Mouse (Mus musculus) embryonic fibroblast, embryonic 13.5 days (primary cell): ENCODE measurements around the gene Srarp. TPM values are rescaled to one million over a fixed set of nuclear protein-coding genes. Genes with fewer than 3 reads are reported as not detected.
A peak's percentile ranks its signal among the peaks of the same experiment; 100 is the strongest.

ENCODE experiments used
- H3K27ac ChIP-seq: 2 replicates; pipeline ENCODE4 v1.5.1; 2012; ENCODE audit warnings: low read length, control low read depth, inconsistent platforms; ENCODE audit not compliant: insufficient read depth
- H3K4me1 ChIP-seq: 2 replicates; pipeline ENCODE4 v1.6.1; 2011; ENCODE audit warnings: low read length; ENCODE audit not compliant: control insufficient read depth, insufficient read depth
- H3K4me3 ChIP-seq: 2 replicates; pipeline ENCODE4 v1.5.1; 2011; ENCODE audit warnings: mild to moderate bottlenecking, control low read depth, low read length; ENCODE audit not compliant: insufficient read depth
- CTCF ChIP-seq: IDR thresholded peaks from 2 replicates; pipeline ENCODE4 v1.5.1; 2011; ENCODE audit warnings: mild to moderate bottlenecking, control low read depth, low read length, moderate library complexity, borderline replicate concordance; ENCODE audit not compliant: insufficient read depth
- POLR2A ChIP-seq: IDR thresholded peaks from 2 replicates; pipeline ENCODE4 v1.6.1; 2011; ENCODE audit warnings: low read depth, mild to moderate bottlenecking, control low read depth, low read length, moderate library complexity
- polyA plus RNA-seq: library from polyadenylated mRNA; stranded (reverse); fragments of >200 nt; gene quantifications from 2 replicates; pipeline ENCODE4 v1.2.4, GENCODE M21; 2011; ENCODE audit warnings: low read depth; ENCODE audit not compliant: missing spikeins, insufficient read length

Gene Srarp
- polyA plus RNA-seq, 1 experiment = not detected

DNA sequence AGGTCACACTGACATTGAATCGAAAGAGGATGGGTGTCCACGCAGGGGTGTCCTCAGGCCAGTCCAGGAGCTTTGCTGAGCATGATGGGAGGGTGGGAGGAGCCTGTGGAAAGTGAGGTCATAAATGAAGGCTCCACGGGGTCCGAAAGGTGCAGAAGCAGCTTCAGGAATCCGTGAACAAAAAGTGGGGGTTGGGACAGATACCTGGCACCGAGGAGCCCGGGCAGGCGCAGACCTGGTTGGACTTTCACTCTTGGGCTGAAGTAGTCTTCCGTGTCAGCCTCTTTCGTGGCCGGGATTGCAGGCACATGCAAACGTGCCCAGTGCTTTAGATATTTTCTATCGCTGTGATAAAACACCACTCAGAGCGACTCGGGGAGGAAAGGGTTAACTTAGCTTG, 35.7 kb downstream of the Srarp start:
- H3K4me3 ChIP-seq = no peak overlapping the region
- no peak for TF ChIP-seq POLR2A
- no peak overlapping the region for H3K27ac ChIP-seq
- no peaks in the 10 kb centered on the region for H3K4me1 ChIP-seq

DNA sequence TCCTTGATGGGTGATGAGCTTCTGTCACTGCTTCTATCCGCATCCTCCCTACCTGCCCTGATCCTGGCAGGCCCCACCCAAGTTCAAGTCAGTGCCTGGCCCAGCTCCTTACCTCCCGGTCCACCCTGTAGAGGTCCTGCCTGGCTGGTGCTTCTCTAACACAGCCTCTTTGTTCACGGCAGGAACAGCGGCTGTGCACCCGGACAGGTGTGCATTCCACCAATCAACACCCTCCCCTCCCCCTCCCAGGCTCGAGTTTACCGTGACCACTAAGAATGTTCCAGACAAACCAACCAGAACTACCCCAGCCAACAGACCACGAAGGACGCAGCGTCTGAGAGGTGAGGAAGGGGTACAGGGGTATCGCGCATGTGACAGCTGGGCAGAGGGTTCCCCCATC, 37.4 kb downstream of the Srarp start, which contains the start of gene Clcnka:
Clcnka (minus strand) TSS at position 180 of the 400 bp plus-strand sequence.
- no peaks in the 10 kb centered on the region for H3K4me1 ChIP-seq
- TF ChIP-seq POLR2A = no peak
- no peak for TF ChIP-seq CTCF
- H3K4me3 ChIP-seq = no peak within 1 kb of the TSS
- no peak within 1 kb of the TSS for H3K27ac ChIP-seq

DNA sequence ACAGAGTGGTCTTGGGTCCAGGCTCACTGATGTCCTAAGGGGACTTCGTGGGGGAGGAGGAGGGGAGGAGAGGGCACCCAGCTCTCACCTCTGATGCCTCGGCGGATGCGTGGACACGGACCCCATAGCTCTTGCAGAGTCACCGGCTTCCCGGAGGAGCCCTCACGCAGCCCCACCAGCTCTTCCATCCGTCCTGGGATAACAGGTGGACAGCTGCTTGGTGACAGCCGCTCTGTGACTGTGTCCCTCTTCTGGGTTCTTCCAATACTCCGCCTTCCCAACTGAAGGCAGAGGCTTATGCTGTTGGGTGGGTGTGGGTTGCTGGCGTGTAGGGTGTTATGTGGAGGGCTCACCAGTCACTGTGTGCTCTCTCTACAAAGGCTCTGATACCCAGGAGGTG, 38.0 kb downstream of the Srarp start:
- Histone ChIP-seq H3K4me3 (no peak overlapping the region), H3K4me1 (no peaks in the 10 kb centered on the region), H3K27ac (no peak overlapping the region)
- TF ChIP-seq POLR2A = no peak
- TF ChIP-seq CTCF = no peak

DNA sequence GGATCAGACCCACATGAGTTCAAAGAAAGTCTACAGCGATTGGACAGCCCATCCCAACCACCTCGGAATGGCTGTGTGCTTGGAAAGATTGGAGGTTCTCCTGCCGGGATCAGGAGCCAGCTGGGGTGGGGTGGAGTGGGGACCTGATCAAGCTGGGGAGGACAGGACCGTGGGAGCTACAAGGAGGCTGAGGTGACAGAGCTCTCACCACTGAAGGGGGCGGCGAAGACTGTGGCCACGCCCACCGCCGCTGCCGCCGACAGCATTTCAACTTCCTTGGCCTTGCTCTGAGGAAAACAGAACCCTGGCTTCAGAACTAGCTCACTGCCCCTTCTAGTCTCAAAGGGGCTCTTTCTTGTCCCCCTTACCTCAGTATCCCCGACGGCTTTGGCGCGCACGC, 41.2 kb downstream of the Srarp start:
- H3K4me3 ChIP-seq = no peak overlapping the region
- no peak overlapping the region for H3K27ac ChIP-seq
- TF ChIP-seq POLR2A (no peak), CTCF (no peak)
- no peaks in the 10 kb centered on the region for H3K4me1 ChIP-seq

DNA sequence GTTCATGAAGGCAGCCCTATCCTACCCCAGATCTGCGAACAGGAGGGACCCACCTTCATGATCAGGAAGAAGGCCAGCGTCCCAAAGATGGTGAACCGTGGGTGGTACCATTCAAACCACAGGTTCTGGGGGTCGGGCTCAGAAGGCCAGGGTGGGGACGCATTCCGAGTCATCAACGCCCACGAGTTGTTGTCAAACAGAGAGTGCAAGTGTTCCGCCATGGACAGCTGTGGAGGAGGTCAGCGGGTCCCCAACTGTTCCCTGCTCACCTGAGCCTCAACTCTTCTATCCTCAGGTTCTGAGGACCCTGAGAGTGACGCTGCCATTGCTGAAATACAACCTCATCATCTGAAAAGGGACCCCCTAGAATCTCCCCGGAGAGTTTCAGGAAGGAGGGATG, 44.6 kb downstream of the Srarp start:
- no peak overlapping the region for H3K4me3 ChIP-seq
- TF ChIP-seq POLR2A (no peak), CTCF (no peak)
- H3K27ac ChIP-seq = no peak overlapping the region
- no peaks in the 10 kb centered on the region for H3K4me1 ChIP-seq

DNA sequence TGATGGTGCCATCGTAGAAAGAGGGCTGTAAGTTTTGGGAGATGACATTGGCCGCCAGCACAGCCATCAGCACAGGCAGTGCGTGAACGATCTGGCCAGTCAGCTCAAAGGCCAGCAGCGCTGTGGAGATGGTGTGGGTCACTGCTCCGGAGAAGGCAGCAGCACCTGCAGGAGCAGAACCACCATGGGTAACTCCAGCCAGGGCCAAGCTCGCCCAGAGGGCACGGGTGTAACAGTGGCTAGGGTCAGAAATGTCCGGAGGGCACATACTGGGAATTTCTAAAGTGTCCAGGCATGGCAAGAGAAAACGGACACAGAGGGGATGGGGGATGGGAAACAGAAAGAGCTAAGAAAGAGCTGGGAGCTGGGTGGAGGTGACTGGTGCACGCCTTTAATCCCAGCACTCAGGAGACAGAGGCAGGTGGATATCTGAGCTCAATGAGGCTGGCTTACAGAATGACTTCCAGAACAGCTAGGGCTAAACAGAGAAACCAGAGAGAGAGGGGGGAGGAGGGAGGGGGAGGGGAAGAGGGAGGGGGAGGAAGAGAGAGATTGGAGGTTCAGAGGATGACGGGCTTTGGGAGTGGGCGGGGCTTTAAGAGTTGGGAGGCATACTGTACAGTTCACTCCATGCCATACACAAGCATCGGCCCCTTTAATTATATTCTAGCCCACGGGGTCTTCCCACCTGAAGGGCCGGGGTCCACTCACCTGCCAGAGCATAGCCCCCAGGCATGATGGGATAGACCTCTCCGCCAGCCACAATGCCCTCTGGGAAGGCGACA, 46.3 kb downstream of the Srarp start:
- TF ChIP-seq CTCF = no peak
- TF ChIP-seq POLR2A = no peak
- no peak overlapping the region for H3K4me3 ChIP-seq
- H3K4me1 ChIP-seq = no peaks in the 10 kb centered on the region
- no peak overlapping the region for H3K27ac ChIP-seq

DNA sequence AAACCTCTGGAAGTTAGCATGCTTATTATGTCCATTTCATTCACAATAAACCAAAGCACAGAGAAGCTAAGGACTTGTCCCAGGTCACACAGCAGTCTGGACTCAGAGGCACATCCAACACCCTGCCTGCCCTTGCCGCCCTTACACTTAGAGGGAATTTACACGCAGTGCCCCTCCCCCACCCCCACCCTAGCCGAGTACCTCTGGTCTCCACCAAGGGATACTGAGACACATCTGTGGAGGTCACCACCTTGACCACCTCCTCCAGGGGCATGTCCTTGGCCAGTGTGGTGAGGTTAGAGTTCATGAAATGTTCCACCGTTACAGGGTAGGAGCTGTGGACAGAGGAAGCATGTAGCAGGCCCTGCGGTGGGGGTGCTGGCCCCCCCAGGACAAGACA, 48.0 kb downstream of the Srarp start:
- Histone ChIP-seq H3K4me1 (no peaks in the 10 kb centered on the region), H3K27ac (no peak overlapping the region), H3K4me3 (no peak overlapping the region)
- TF ChIP-seq CTCF (no peak), POLR2A (no peak)

DNA sequence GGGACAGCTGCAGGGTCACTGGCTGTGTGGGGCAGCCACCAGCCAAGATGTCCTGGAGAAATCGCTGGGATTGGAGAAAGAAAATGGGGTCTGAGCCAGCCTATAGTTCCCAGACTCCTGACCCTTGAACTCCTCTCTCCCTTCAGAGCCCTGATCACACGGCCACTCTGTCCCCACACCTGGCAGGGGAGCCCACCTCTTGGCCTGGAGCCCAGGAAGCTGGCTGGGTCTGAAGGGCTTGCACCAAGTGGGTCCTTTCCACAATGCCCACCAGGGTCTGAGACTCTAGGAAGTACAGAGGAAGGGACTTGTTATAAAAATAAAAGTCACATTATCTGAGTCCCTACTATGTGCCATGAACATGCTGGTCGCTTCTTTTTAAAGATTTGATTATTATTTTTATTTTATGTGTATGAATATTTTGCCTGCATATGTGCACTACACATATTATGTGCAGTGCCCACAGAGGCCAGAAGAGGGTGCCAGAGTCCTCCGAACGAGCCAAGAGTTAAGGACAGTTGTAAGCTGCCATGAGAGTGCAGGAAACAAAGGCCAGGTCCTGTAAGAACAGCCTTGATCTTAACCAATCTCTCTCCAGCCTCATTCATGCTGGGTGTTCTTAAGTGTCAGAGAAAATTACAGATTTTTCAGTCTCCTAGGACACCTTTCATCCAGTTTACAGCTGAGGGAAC, 48.7 kb downstream of the Srarp start:
- H3K4me3 ChIP-seq = no peak overlapping the region
- no peak overlapping the region for H3K27ac ChIP-seq
- TF ChIP-seq CTCF (peak; percentile 73), POLR2A (no peak)
- H3K4me1 ChIP-seq = no peaks in the 10 kb centered on the region

DNA sequence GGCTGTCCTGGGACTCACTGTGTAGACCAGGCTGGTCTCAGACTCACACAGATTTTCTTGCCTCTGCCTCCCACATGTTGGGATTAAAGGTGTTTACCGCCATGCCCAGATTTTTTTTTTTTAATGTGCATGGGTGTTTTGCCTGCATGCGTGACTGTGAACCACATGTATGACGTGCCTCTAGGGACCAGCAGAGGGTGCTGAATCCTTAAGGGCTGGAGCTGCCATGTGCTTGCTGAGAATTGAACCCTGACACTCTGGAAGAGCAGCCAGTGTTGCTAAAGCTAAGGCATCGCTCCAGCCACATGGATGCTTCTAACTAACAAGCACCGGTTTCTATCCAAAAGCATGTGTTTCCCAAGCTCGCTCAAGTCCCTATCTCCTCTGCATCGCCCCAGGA, 49.8 kb downstream of the Srarp start:
- Histone ChIP-seq H3K4me3 (no peak overlapping the region), H3K27ac (no peak overlapping the region), H3K4me1 (no peaks in the 10 kb centered on the region)
- TF ChIP-seq POLR2A (no peak), CTCF (peak; percentile 24; the same call in 1 of the 2 replicates)

DNA sequence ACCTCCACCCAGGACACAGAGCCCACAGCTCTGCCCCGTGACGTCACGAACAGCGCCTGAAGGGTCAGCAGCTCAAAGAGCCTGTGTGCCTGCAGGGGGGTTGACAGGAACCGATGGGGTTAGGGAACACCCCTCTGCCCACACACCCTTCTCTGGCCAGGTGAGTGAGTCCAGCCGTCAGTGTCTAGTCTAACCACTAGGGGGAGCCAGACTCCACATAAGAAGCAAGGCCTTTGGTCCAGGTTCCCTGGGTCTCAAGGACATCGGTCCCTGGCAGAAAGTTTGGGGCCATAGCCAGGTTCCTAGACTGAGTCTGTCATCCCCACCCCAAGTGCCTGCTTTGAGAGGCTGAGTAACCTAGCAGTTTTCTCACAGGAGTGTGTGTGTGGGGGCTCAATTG, 50.6 kb downstream of the Srarp start:
- no peak overlapping the region for H3K27ac ChIP-seq
- H3K4me1 ChIP-seq = no peaks in the 10 kb centered on the region
- TF ChIP-seq POLR2A (no peak), CTCF (peak; percentile 80; the same call in 1 of the 2 replicates)
- H3K4me3 ChIP-seq = no peak overlapping the region

Other genes starting within 250 kb of the Srarp start
- 1.3 and 2.1 TPM in 2 replicates for gene Rsg1, start 222.1 kb downstream of the Srarp start, polyA plus RNA-seq
- gene Arhgef19, start 196.6 kb downstream of the Srarp start, polyA plus RNA-seq = 15.2 and 16.4 TPM in 2 replicates
- gene Epha2, start 134.9 kb downstream of the Srarp start, polyA plus RNA-seq = 16.7 and 28.6 TPM in 2 replicates
- not detected in 2 replicates for gene Fam131c, start 67.9 kb downstream of the Srarp start, polyA plus RNA-seq
- not detected in 2 replicates for gene Clcnka, start 37.4 kb downstream of the Srarp start, polyA plus RNA-seq
- gene Clcnkb, start 20.1 kb downstream of the Srarp start, polyA plus RNA-seq = not detected in 2 replicates
- 1.2 and 1.9 TPM in 2 replicates for gene Hspb7, start 15.3 kb downstream of the Srarp start, polyA plus RNA-seq
- 14.4 and 15.1 TPM in 2 replicates for gene Zbtb17, start 8.5 kb upstream of the Srarp start, polyA plus RNA-seq
- 20.7 and 21.2 TPM in 2 replicates for gene Spen, start 102.5 kb upstream of the Srarp start, polyA plus RNA-seq
- 72.4 and 90.1 TPM in 2 replicates for gene Fblim1, start 170.0 kb upstream of the Srarp start, polyA plus RNA-seq
- gene Tmem82, start 182.5 kb upstream of the Srarp start, polyA plus RNA-seq = not detected in 2 replicates
- gene Slc25a34, start 187.7 kb upstream of the Srarp start, polyA plus RNA-seq = 0.19 TPM in 1 of 2 replicates, not detected in the other
- gene Plekhm2, start 228.8 kb upstream of the Srarp start, polyA plus RNA-seq = 22.5 and 29.8 TPM in 2 replicates
- gene Rsc1a1, start 249.5 kb upstream of the Srarp start, polyA plus RNA-seq = 5.1 and 5.3 TPM in 2 replicates